Mouse (Mus musculus): ENCODE measurements around the gene Tmem150b.

The Tmem150b gene

DNA sequence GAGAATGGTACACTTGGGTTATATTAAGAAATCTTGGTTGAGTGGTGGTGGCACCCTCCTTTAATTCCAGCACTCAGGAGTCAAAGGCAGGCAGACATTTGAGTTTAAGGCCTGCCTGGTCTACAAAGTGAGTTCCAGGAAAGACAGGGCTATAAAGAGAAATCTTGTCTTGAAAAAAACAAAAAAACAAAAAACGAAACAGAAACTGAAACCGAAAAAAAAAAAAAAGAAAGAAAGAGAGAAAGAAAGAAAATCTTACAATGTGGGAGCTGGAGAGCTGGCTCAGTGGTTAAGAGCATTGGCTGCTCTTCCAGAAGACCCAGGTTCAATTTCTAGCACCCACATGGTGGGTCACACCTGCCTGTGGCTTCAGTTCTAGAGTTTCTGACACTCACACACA is 61.3 kb downstream of the Tmem150b start:
- no peak for DNase-seq (ENCODE audit: low spot score)

DNA sequence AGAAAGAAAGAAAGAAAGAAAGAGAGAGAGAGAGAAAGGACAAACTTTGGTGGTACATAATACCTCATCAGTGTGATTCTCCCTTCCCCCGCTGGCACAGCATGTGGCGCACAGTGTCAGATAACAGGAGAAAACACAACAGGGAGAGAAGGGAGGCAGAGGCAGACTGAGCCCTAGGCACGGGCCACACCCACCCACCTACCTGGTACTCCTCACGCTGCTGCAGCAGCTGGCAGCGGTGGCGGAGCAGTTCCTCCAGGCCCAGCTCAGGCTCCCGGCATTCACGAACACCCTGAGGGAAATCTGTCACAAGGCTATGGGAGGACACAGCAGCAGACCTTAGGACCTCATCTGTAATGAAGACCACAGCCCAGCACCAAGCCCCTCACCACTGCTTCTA is 61.9 kb downstream of the Tmem150b start:
- no peak for DNase-seq (ENCODE audit: low spot score)

DNA sequence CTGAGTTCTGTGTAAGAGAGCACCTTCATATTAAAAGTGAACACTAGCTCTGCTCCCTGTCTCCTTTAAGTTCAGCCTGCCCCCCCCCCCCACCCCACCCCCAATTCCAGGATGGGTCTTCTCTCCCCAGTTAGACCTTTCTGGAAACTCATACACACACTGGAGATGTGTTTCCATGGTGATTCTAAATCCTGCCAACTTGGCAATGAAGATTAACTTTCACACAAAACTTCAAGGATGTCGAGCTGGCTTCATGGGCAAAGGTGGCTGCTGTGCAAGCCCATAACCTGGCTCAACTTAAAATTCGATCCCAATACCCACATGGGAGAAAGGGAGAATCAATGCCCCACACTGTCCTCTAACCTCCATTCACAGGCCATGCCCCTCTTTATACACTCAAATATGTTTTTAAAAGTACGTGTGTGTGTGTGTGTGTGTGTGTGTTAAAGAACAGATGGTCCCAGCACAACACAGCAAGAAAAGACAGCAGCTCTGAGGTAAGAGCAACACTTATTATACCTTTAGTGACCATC is 65.1 kb downstream of the Tmem150b start:
- DNase-seq (ENCODE audit: low spot score) = no peak

DNA sequence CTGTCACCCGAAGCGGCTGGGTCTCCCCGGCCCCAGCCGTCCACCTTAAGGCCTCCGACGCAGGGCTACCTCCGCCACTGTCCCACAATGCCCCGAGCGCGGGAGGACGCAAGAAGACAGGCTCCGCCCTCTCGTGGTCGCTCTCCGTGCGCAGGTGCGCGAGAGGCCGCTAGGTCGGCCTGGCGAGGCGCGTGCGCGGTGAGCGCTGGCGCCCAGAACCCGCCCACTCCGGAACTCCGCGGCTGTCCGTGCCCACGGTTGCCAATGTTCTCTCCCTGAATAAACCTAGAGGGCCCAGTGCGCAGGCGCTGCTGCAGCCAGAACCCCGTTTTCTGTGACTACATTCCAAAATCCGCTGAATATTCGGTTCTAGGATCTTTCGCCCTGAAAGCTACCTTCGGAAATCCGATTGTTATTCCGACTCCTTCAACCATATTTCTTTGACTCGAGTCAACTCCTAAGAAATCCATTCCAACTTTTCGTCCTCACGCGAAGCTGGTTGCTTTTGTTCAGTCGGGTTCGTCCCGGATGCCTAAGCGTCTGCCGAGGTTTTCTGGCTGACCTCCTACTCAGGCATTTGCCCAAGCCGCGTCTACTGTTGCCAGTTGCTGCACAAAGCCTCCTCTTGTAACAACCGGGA is 66.0 kb downstream of the Tmem150b start, which contains the start of gene Ppp6r1:
Gene Ppp6r1 (minus strand): TSS at position 108 of the 640 bp plus-strand sequence.
- peak; percentile 95 for DNase-seq (ENCODE audit: low spot score)

DNA sequence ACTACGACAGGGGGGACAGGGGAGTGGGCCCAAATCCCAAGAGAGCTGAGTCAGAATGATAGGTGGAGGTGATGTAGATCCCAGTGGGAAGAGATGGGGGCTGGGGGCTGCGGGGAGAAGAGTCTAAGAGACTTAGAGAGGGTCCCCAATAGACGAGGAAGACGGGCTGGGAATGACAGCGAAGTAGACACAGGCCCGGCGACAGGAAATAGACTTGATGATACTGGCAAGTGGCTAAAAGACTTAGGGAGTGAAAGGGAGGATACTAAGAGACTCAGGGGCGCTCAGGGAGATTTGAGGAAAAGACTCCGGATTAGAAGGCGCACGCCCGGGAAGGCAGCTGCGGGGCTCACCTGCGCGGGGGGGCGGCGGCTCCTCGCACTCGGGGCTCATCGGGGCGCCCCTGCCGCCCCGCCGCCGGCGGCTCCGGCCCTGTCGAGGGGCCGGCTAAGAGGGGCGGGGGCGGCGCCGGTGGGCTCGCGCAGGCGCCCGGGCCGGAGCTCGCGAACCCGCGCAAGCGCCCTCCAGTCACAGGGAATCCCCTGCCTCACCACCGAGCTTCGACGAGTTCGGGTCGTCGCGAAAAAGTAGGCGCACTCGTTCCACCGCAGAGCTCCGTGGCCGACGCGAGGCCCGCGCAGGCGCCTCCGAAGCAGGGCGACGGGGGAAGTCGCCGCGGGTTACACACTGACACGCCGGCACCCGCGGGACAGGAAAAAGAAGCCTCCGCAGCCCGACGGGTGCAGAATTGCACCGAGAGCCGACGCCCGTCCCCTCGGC is 66.7 kb downstream of the Tmem150b start:
- DNase-seq (ENCODE audit: low spot score) = no peak

DNA sequence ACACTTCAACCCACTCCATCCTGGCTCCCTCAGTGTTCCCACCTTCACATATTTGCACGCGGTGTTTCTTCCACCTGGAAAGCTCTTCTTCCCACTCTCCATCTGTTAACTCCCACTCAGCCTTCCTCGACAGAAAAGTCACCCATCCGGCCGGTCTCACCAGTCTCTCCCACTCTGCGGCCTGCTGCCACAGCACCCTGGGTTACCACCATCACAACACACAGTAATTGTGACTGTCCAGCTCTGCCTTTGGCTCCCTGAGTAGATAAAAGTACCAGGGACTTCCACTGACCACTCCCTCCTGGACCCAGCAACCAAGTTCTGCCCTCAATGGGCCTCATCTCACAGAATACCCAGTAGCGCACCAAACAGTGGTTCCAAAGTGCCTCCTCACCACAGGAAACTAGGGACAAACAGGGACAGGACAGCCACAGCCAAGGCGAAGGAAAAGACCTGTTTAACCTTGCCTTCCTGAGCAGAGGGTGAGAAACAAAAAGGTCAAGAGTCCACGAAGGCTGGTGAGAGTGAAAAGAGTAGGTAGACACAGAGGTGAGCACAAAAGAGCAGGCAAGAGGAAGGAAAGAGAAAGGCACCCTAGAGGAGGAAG is 67.4 kb downstream of the Tmem150b start:
- no peak for DNase-seq (ENCODE audit: low spot score)

All from spleen, adult 12 weeks (tissue).